Mouse (Mus musculus): ENCODE data around the gene Sycn. TPM values are rescaled to one million over a fixed set of nuclear protein-coding genes. Genes with fewer than 3 reads are reported as not detected.

The Sycn gene
- polyA plus RNA-seq, 1 experiment from 2014 or later = not detected

DNA sequence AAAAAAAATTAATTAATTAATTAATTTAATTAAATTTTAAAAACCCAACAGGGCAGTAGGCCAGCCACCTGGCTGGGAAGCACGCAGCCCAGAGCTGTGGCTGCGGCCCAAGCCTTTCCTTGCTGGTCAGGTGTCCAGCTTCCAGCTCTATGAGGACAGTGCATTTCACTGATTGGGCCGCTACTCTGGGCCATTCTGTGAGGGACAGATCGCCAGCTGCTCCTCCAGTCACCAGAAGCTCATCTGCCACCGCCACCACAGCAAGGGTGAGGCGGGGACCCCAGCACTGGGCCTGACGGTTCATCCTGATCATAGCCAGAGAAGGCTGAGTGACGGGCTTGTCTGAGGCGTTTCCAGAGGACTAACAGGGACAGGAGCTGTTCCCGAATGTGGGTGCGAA, 21.3 kb downstream of the Sycn start:
- H3K27ac ChIP-seq = no peak overlapping the region
- peaks cover 75% of the 10 kb centered on the region for H3K36me3 ChIP-seq
- no peak for ATAC-seq (ENCODE audit: low FRiP score)
- H3K4me1 ChIP-seq = 0 out of 2 replicates have a peak, but pooled peaks cover 2% of the 10 kb centered on the region
- 88% methylated on average over 11 of the region's 11 CpGs for WGBS
- H3K9me3 ChIP-seq (replicated peaks) = no peaks in the 10 kb centered on the region
- H3K4me2 ChIP-seq (replicated peaks) = no peak overlapping the region
- no peak overlapping the region for H3K9ac ChIP-seq
- H3K27me3 ChIP-seq = no peaks in the 10 kb centered on the region
- H3K4me3 ChIP-seq = no peak overlapping the region

DNA sequence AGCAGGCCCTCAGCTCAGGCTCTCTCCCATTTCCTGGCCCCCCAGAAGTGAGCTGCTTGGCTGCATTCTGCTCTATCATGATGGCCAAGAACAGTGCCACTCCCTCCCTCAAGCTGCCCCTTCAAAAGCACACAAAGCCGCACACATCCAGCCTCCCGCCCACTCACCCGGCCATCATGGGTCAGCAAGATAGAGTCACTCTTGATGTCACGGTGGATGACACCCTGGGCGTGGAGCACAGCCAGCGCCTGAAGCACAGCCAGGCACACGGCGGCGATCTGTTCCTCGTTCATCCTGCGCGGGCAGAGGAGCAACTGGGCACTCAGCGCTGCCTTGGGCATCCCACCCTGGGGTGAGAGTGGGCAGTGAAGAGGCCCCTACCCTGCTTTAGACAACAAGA, 21.7 kb downstream of the Sycn start:
- no peaks in the 10 kb centered on the region for H3K9me3 ChIP-seq (replicated peaks)
- 86% methylated on average over 13 of the region's 13 CpGs for WGBS
- H3K4me1 ChIP-seq = 0 out of 2 replicates have a peak, but pooled peaks cover 2% of the 10 kb centered on the region
- ATAC-seq (ENCODE audit: low FRiP score) = no peak
- H3K27me3 ChIP-seq = no peaks in the 10 kb centered on the region
- H3K27ac ChIP-seq = no peak overlapping the region
- H3K36me3 ChIP-seq = peaks cover 79% of the 10 kb centered on the region
- H3K4me2 ChIP-seq (replicated peaks) = no peak overlapping the region
- no peak overlapping the region for H3K9ac ChIP-seq
- H3K4me3 ChIP-seq = no peak overlapping the region

DNA sequence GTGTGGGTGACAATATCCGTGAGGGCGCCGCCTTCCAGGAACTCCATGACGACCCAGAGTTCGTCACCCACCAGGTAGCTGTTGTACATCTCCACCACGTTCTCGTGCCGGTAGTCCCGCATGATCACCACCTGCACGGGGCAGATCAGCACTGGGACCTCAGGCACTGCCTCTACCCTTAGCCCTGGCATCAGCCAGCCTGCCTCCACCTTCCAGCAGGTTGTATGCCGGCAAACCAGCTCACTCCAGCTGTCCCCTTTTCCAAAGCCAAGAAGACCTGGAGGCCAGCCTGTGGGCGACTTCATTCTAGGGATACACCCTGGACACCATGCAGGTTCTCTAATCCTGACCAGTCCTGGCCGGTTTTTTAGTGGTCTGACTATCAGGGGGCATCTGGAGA, 22.3 kb downstream of the Sycn start:
- Histone ChIP-seq H3K4me1 (0 out of 2 replicates have a peak, but pooled peaks cover 2% of the 10 kb centered on the region), H3K27me3 (no peaks in the 10 kb centered on the region), H3K9me3 (replicated peaks) (no peaks in the 10 kb centered on the region), H3K27ac (no peak overlapping the region), H3K9ac (no peak overlapping the region), H3K4me2 (replicated peaks) (no peak overlapping the region), H3K36me3 (peaks cover 85% of the 10 kb centered on the region), H3K4me3 (no peak overlapping the region)
- WGBS = 95% methylated on average over 13 of the region's 13 CpGs
- ATAC-seq (ENCODE audit: low FRiP score) = no peak

DNA sequence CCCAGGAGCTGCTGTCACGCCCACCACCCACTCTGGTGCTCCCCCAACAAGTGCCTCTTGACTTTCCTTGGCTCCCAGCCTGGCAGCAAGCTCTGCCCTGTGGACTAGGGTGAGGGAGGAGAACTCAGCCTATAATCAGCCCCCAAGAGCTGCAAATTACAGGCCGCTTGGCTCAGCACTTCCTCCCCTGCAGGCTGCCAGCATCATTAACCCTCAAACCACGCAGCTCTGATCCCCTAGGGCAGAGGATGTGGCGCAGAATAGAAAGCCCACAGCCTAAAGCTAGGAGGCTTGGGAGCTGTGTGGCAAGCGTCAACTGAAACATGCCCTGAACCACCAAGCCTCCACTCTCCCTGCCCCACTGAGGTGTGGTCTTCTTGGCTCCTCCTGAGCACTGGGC, 24.7 kb downstream of the Sycn start:
- 91% methylated on average over 5 of the region's 5 CpGs for WGBS
- no peak overlapping the region for H3K27ac ChIP-seq

DNA sequence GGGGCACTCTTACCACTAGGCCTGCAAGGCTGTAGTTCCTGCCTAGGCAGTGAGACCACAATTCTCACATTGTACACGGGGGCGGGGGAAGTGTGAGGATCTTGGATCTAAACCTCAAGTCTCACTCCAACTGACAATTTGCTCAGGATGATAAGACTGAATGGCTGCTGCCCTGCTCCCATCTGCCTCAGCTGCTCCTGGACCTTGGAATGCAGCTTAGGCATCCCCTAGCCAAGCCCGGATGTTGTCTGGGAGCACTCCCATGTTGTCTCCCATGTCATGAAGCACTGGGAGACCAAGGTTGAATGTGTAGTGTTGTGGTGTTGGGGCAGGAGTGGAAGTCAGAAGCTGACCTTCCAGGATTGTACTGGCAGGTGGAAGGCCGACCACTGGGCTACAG, 26.9 kb downstream of the Sycn start:
- ATAC-seq (ENCODE audit: low FRiP score) = no peak
- Histone ChIP-seq H3K9ac (no peak overlapping the region), H3K4me1 (peaks cover 11% of the 10 kb centered on the region), H3K4me2 (replicated peaks) (no peak overlapping the region), H3K27ac (no peak overlapping the region), H3K9me3 (replicated peaks) (no peaks in the 10 kb centered on the region), H3K4me3 (no peak overlapping the region), H3K27me3 (no peaks in the 10 kb centered on the region), H3K36me3 (peaks cover 64% of the 10 kb centered on the region)
- WGBS = 93% methylated on average over 4 of the region's 4 CpGs

More for the DNA sequence above, 24.7 kb downstream of the Sycn start:
- H3K4me1 ChIP-seq = peaks cover 1% of the 10 kb centered on the region; the same call in 1 of the 2 replicates
- no peak overlapping the region for H3K4me2 ChIP-seq (replicated peaks)
- ATAC-seq (ENCODE audit: low FRiP score) = no peak
- H3K4me3 ChIP-seq = no peak overlapping the region
- H3K9ac ChIP-seq = no peak overlapping the region
- no peaks in the 10 kb centered on the region for H3K9me3 ChIP-seq (replicated peaks)
- H3K36me3 ChIP-seq = peaks cover 76% of the 10 kb centered on the region
- no peaks in the 10 kb centered on the region for H3K27me3 ChIP-seq

GRCm38 (mm10) chr7:28568253-28568652, 27.6 kb downstream of the Sycn start:
- H3K27ac ChIP-seq = no peak overlapping the region
- no peaks in the 10 kb centered on the region for H3K9me3 ChIP-seq (replicated peaks)
- peaks cover 11% of the 10 kb centered on the region for H3K4me1 ChIP-seq
- H3K36me3 ChIP-seq = peaks cover 57% of the 10 kb centered on the region
- H3K27me3 ChIP-seq = no peaks in the 10 kb centered on the region
- no peak for ATAC-seq (ENCODE audit: low FRiP score)
- H3K4me3 ChIP-seq = no peak overlapping the region
- no peak overlapping the region for H3K4me2 ChIP-seq (replicated peaks)
- H3K9ac ChIP-seq = no peak overlapping the region

GRCm38 (mm10) chr7:28570291-28570981, 29.8 kb downstream of the Sycn start:
- no peak for ATAC-seq (ENCODE audit: low FRiP score)
- Histone ChIP-seq H3K9me3 (replicated peaks) (no peaks in the 10 kb centered on the region), H3K27me3 (no peaks in the 10 kb centered on the region), H3K4me2 (replicated peaks) (no peak overlapping the region), H3K27ac (peak overlapping the region; percentile 4; the same call in 1 of the 2 replicates), H3K9ac (0 out of 2 replicates have a peak overlapping the region, but pooled peaks have one; percentile 1), H3K4me1 (peaks cover 11% of the 10 kb centered on the region), H3K36me3 (peaks cover 35% of the 10 kb centered on the region), H3K4me3 (no peak overlapping the region)
- 73% methylated on average over 12 of the region's 12 CpGs for WGBS

- Histone ChIP-seq H3K27me3 (no peaks in the 10 kb centered on the region), H3K4me2 (replicated peaks) (no peak overlapping the region), H3K27ac (peak overlapping the region; percentile 4; the same call in 1 of the 2 replicates), H3K4me3 (no peak overlapping the region), H3K36me3 (peaks cover 30% of the 10 kb centered on the region), H3K9me3 (replicated peaks) (no peaks in the 10 kb centered on the region), H3K4me1 (peaks cover 11% of the 10 kb centered on the region), H3K9ac (0 out of 2 replicates have a peak overlapping the region, but pooled peaks have one; percentile 1)
- ATAC-seq (ENCODE audit: low FRiP score) = no peak
- 58% methylated on average over 5 of the region's 5 CpGs for WGBS
Observed at GRCm38 (mm10) chr7:28570982-28571682, 30.4 kb downstream of the Sycn start.

GRCm38 (mm10) chr7:28572689-28573088, 32.0 kb downstream of the Sycn start:
- H3K9me3 ChIP-seq (replicated peaks) = no peaks in the 10 kb centered on the region
- H3K27me3 ChIP-seq = no peaks in the 10 kb centered on the region
- no peak overlapping the region for H3K4me3 ChIP-seq
- H3K9ac ChIP-seq = no peak overlapping the region
- H3K27ac ChIP-seq = no peak overlapping the region
- H3K36me3 ChIP-seq = peaks cover 15% of the 10 kb centered on the region
- ATAC-seq (ENCODE audit: low FRiP score) = no peak
- no peak overlapping the region for H3K4me2 ChIP-seq (replicated peaks)
- H3K4me1 ChIP-seq = peaks cover 15% of the 10 kb centered on the region
- WGBS = 88% methylated on average over 5 of the region's 5 CpGs

- Histone ChIP-seq H3K4me2 (replicated peaks) (no peak overlapping the region), H3K4me1 (peaks cover 17% of the 10 kb centered on the region), H3K9ac (no peak overlapping the region), H3K9me3 (replicated peaks) (no peaks in the 10 kb centered on the region), H3K27me3 (no peaks in the 10 kb centered on the region), H3K27ac (no peak overlapping the region), H3K36me3 (peaks cover 11% of the 10 kb centered on the region; the same call in 1 of the 2 replicates), H3K4me3 (no peak overlapping the region)
- no peak for ATAC-seq (ENCODE audit: low FRiP score)
- 93% methylated on average over 3 of the region's 3 CpGs for WGBS
Observed at GRCm38 (mm10) chr7:28573236-28573635, 32.6 kb downstream of the Sycn start.

DNA sequence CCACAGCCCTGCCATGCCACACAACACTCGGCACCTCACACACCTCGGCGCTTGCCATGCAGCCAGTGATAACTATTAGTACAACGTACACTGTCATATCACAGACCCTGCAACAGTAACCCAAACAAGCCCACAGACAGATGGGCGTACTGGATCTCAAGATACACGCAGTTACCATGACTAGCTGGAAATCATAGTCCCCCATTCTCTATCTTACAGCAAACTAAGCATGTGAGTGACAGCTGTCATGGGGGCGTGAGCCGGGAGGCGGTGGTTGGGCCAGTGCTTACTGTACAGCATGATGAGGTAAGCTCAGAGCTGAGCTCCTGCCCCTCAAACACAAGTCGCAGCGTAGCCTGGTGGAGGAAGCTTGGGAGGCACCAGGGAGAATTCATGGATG, 34.9 kb downstream of the Sycn start:
- WGBS = 94% methylated on average over 11 of the region's 11 CpGs
- no peak for ATAC-seq (ENCODE audit: low FRiP score)
- Histone ChIP-seq H3K4me3 (no peak overlapping the region), H3K9ac (no peak overlapping the region), H3K36me3 (no peaks in the 10 kb centered on the region), H3K9me3 (replicated peaks) (no peaks in the 10 kb centered on the region), H3K27me3 (no peaks in the 10 kb centered on the region), H3K4me2 (replicated peaks) (no peak overlapping the region), H3K4me1 (peaks cover 27% of the 10 kb centered on the region), H3K27ac (no peak overlapping the region)

GRCm38 (mm10) chr7:28576271-28576914, 35.7 kb downstream of the Sycn start:
- Histone ChIP-seq H3K4me2 (replicated peaks) (no peak overlapping the region), H3K27ac (no peak overlapping the region), H3K9me3 (replicated peaks) (no peaks in the 10 kb centered on the region), H3K4me1 (peaks cover 25% of the 10 kb centered on the region), H3K9ac (no peak overlapping the region), H3K36me3 (no peaks in the 10 kb centered on the region), H3K27me3 (no peaks in the 10 kb centered on the region), H3K4me3 (no peak overlapping the region)
- ATAC-seq (ENCODE audit: low FRiP score) = no peak
- 78% methylated on average over 5 of the region's 5 CpGs for WGBS
